7 mouse cellular contexts compared by ENCODE assay signal in the genomic region with DNA sequence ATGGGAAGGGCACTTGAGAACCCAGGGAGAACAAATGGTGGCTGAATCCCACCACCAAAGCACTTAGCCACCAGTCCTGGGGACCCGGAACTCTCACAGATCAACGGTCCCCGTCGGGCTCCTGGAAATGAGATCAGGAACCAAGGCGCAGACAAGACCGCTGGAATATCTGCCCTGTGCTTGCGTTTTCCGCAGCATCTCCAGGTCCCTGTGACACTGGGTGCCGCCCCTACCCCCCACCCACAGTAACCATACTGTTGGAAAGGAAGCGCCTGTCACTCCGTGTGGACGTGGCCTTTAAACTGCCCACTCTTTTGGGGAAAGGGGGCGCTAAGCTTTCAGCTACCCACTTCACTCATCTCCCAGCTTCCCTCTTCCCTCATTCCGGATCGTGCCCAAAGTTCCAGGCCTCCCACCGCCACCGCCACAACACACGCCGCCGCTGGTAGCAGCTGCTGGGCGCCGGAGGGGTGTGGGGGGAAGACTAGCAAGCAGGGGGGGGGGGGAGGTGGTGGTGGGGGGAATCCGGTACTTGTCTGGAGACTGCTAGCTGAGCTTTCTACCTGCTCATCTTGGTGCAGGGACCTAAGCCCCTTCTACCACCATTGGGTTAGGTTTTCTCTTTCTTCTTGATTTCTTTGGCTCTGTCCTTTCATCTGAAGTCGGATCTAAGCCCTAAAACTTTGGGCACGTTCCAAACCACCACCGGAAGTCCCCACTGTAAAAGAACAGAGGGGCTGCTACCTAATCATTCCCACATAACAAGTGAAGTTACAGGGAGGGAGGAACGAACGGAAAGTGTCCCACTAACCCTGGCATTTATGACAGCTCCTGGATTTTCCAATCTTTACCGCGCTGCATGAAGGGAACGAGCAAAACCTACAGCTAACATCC. TPM values are rescaled to one million over a fixed set of nuclear protein-coding genes. Genes with fewer than 3 reads are reported as not detected.
DNase-seq lines count a peak whose midpoint lies in the region; ATAC-seq lines count a peak whose summit lies in the region.

No protein-coding gene starts in this region.

- 5% methylated on average over 31 of the region's 31 CpGs for WGBS in lung, embryonic 16.5 days
- whole genome bisulfite sequencing in forebrain, embryonic 12.5 days: 7% methylated on average over 31 of the region's 31 CpGs
- WGBS in hindbrain, embryonic 16.5 days: 5% methylated on average over 26 of the region's 31 CpGs
- 5% methylated on average over 31 of the region's 31 CpGs for WGBS in midbrain, embryonic 13.5 days

- peak overlapping the region; percentile 74 for H3K4me3 ChIP-seq in lung, embryonic 16.5 days (ENCODE audit: low read length)
- peak overlapping the region; percentile 72 for H3K4me3 ChIP-seq in forebrain, embryonic 12.5 days (replicated peaks)
- peak overlapping the region; percentile 87 for H3K4me3 ChIP-seq in hindbrain, embryonic 16.5 days (ENCODE audit: low read length)
- peak overlapping the region; percentile 80 for H3K4me3 ChIP-seq in midbrain, embryonic 13.5 days (replicated peaks)

- ATAC-seq in lung, embryonic 16.5 days (ENCODE audit: low read depth): peak; percentile 52
- no peak for ATAC-seq in forebrain, embryonic 12.5 days (ENCODE audit: low FRiP score)
- ATAC-seq in hindbrain, embryonic 16.5 days: peak; percentile 16; the same call in 1 of the 2 replicates
- ATAC-seq in midbrain, embryonic 13.5 days: no peak

- H3K27ac ChIP-seq in lung, embryonic 16.5 days (ENCODE audit: low read length): peak overlapping the region; percentile 96
- no peak overlapping the region for H3K27ac ChIP-seq in forebrain, embryonic 12.5 days
- peak overlapping the region; percentile 51; the same call in 1 of the 2 replicates for H3K27ac ChIP-seq in hindbrain, embryonic 16.5 days (ENCODE audit: low read depth, low read length)
- H3K27ac ChIP-seq in midbrain, embryonic 13.5 days: no peak overlapping the region

- H3K27me3 ChIP-seq in lung, embryonic 16.5 days (ENCODE audit: control insufficient read depth, insufficient read depth, low read depth, low read length): peaks cover 9% of the 10 kb centered on the region; the same call in 1 of the 2 replicates
- peaks cover 39% of the 10 kb centered on the region for H3K27me3 ChIP-seq in forebrain, embryonic 12.5 days
- no peaks in the 10 kb centered on the region for H3K27me3 ChIP-seq in hindbrain, embryonic 16.5 days (replicated peaks; ENCODE audit: control insufficient read depth, insufficient read depth, low read length)
- peaks cover 44% of the 10 kb centered on the region for H3K27me3 ChIP-seq in midbrain, embryonic 13.5 days

- H3K4me2 ChIP-seq in lung, embryonic 16.5 days (ENCODE audit: low read depth, low read length): peak overlapping the region; percentile 86
- peak overlapping the region; percentile 88 for H3K4me2 ChIP-seq in forebrain, embryonic 12.5 days
- H3K4me2 ChIP-seq in hindbrain, embryonic 16.5 days (ENCODE audit: low read length): peak overlapping the region; percentile 83
- H3K4me2 ChIP-seq in midbrain, embryonic 13.5 days (replicated peaks): peak overlapping the region; percentile 92

- H3K9me3 ChIP-seq in lung, embryonic 16.5 days (ENCODE audit: control insufficient read depth, low read length): no peaks in the 10 kb centered on the region
- no peaks in the 10 kb centered on the region for H3K9me3 ChIP-seq in forebrain, embryonic 12.5 days
- H3K9me3 ChIP-seq in hindbrain, embryonic 16.5 days (ENCODE audit: control insufficient read depth, low read length): no peaks in the 10 kb centered on the region
- no peaks in the 10 kb centered on the region for H3K9me3 ChIP-seq in midbrain, embryonic 13.5 days

- peak overlapping the region; percentile 83 for H3K9ac ChIP-seq in lung, embryonic 16.5 days (ENCODE audit: low read length)
- H3K9ac ChIP-seq in forebrain, embryonic 12.5 days: peak overlapping the region; percentile 38
- peak overlapping the region; percentile 95 for H3K9ac ChIP-seq in hindbrain, embryonic 16.5 days (ENCODE audit: low read depth, low read length)
- peak overlapping the region; percentile 91 for H3K9ac ChIP-seq in midbrain, embryonic 13.5 days (replicated peaks)

- peaks cover 5% of the 10 kb centered on the region; the same call in 1 of the 2 replicates for H3K4me1 ChIP-seq in lung, embryonic 16.5 days (replicated peaks; ENCODE audit: control insufficient read depth, insufficient read depth, low read length)
- H3K4me1 ChIP-seq in forebrain, embryonic 12.5 days: peaks cover 23% of the 10 kb centered on the region
- peaks cover 10% of the 10 kb centered on the region for H3K4me1 ChIP-seq in hindbrain, embryonic 16.5 days (ENCODE audit: control insufficient read depth, insufficient read depth, low read depth, low read length)
- H3K4me1 ChIP-seq in midbrain, embryonic 13.5 days (replicated peaks): peaks cover 29% of the 10 kb centered on the region

- H3K36me3 ChIP-seq in lung, embryonic 16.5 days (ENCODE audit: control insufficient read depth, insufficient read depth, low read length): no peaks in the 10 kb centered on the region
- H3K36me3 ChIP-seq in forebrain, embryonic 12.5 days (replicated peaks): no peaks in the 10 kb centered on the region
- H3K36me3 ChIP-seq in hindbrain, embryonic 16.5 days (ENCODE audit: control insufficient read depth, insufficient read depth, low read length): no peaks in the 10 kb centered on the region
- no peaks in the 10 kb centered on the region for H3K36me3 ChIP-seq in midbrain, embryonic 13.5 days

- no peak for DNase-seq in lung, adult 18-20 months
- DNase-seq in thymus, postnatal 14 days: no peak
- no peak for DNase-seq in cerebellum, adult 9-11 months

RNA-seq across cellular contexts. Expression of a gene that starts 1.3 kb away (rescaled TPM):
- 151 and 156 TPM in 2 replicates for polyA plus RNA-seq in lung, embryonic 16.5 days (2015; fragmentation: Nextera tagmentation; extraction: Ambion mirVana)
- 53.2 and 63.9 TPM in 2 replicates for polyA plus RNA-seq in forebrain, embryonic 12.5 days (2016; fragmentation: Nextera tagmentation; extraction: Ambion mirVana)
- polyA plus RNA-seq in hindbrain, embryonic 16.5 days (2015; fragmentation: Nextera tagmentation; extraction: Ambion mirVana): 37.9 and 45.3 TPM in 2 replicates
- 28.2 and 29.7 TPM in 2 replicates for polyA plus RNA-seq in midbrain, embryonic 13.5 days (2015; fragmentation: Nextera tagmentation; extraction: Ambion mirVana)

Comparison
In these comparisons a context has a peak if more than half of its experiments do, and no peak if none do; other contexts are left out.
1. ATAC-seq: peak in lung, embryonic 16.5 days (single experiment) and hindbrain, embryonic 16.5 days (single experiment); none in forebrain, embryonic 12.5 days (single experiment) and midbrain, embryonic 13.5 days (single experiment).
2. H3K27ac ChIP-seq: peak in lung, embryonic 16.5 days (single experiment) and hindbrain, embryonic 16.5 days (single experiment); none in forebrain, embryonic 12.5 days (single experiment) and midbrain, embryonic 13.5 days (single experiment).
3. H3K9ac ChIP-seq: peak in every context shown above with its lines; median percentile 95 in hindbrain, embryonic 16.5 days; 91 in midbrain, embryonic 13.5 days; 83 in lung, embryonic 16.5 days; 38 in forebrain, embryonic 12.5 days.
4. Peak in every context shown above with its lines, with median percentiles within 50 percentile points of each other: H3K4me2 ChIP-seq and H3K4me3 ChIP-seq.